ENCODE assay signal across 8 mouse cellular contexts in the genomic region with DNA sequence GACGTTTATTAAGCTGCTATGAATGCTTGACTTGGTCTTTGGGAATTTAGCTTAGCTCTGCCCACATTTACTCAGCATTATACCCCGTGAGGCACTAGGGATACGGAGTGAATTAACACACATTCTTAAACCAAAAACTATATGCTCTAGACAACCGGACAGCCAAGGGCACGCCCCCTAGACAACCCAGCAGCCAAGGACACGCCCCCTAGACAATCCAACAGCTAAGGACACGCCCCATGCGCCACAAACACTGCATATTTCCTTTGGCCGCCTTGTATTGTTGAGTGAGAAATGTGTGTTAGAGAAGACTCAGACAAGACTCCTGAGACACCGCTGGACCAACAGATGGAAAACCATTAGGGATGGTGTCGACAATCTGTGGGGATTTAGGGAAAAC. TPM values are rescaled to one million over a fixed set of nuclear protein-coding genes. Genes with fewer than 3 reads are reported as not detected.
A peak's percentile ranks its signal among the peaks of the same experiment; 100 is the strongest.
DNase-seq lines count a peak whose midpoint lies in the region; ATAC-seq lines count a peak whose summit lies in the region.
"Had no signal": no experiment of that assay in that cellular context is flagged by ENCODE, and none has a peak within 500 bp of the region (broad histone marks: within the 10 kb centered on the region; RNA-seq: fewer than 3 reads in every experiment).

No protein-coding gene starts in this region.

- DNase-seq in heart, postnatal 14 days, result peak; percentile 9 to 20
- peak; percentile 46 to 52 for DNase-seq in lung, postnatal 4 days
- peak; percentile 18 for DNase-seq in yolk sac, embryonic 10.5 days (ENCODE audit: low spot score)
- DNase-seq in right cerebral cortex, postnatal 25 days, result no peak
- no peak for DNase-seq in layer of hippocampus, postnatal 25 days (ENCODE audit: extremely low spot score in 1 of 2, low spot score in 1 of 2)
- DNase-seq: kidney, postnatal 10 days had no signal

- H3K27me3 ChIP-seq in neural tube, embryonic 12.5 days (replicated peaks), result no peaks in the 10 kb centered on the region
- H3K27me3 ChIP-seq in neural tube, embryonic 15.5 days (replicated peaks), result no peaks in the 10 kb centered on the region

- H3K9ac ChIP-seq in neural tube, embryonic 12.5 days, result no peak overlapping the region
- H3K9ac ChIP-seq in neural tube, embryonic 15.5 days (replicated peaks), result no peak overlapping the region

- no peak overlapping the region for H3K4me3 ChIP-seq in neural tube, embryonic 12.5 days
- H3K4me3 ChIP-seq in neural tube, embryonic 15.5 days (replicated peaks), result no peak overlapping the region

- intact Hi-C loops in heart, postnatal 14 days (cut with DNase I), result no loop called here

- H3K9me3 ChIP-seq in neural tube, embryonic 12.5 days, result no peaks in the 10 kb centered on the region
- H3K9me3 ChIP-seq in neural tube, embryonic 15.5 days (replicated peaks), result no peaks in the 10 kb centered on the region

- peak; percentile 78 for ATAC-seq in neural tube, embryonic 12.5 days (ENCODE audit: low FRiP score, low read depth)
- ATAC-seq in neural tube, embryonic 15.5 days (ENCODE audit: low FRiP score), result no peak

- 0 out of 2 replicates have a peak overlapping the region, but pooled peaks have one; percentile 8 for H3K4me2 ChIP-seq in neural tube, embryonic 12.5 days (replicated peaks)
- H3K4me2 ChIP-seq in neural tube, embryonic 15.5 days, result no peak overlapping the region

- H3K36me3 ChIP-seq in neural tube, embryonic 12.5 days, result no peaks in the 10 kb centered on the region
- no peaks in the 10 kb centered on the region for H3K36me3 ChIP-seq in neural tube, embryonic 15.5 days

- 60% methylated on average over 11 of the region's 11 CpGs for WGBS in neural tube, embryonic 12.5 days
- whole genome bisulfite sequencing in neural tube, embryonic 15.5 days, result 67% methylated on average over 11 of the region's 11 CpGs

- peaks cover 8% of the 10 kb centered on the region for H3K4me1 ChIP-seq in neural tube, embryonic 12.5 days
- H3K4me1 ChIP-seq in neural tube, embryonic 15.5 days, result peaks cover 6% of the 10 kb centered on the region

- H3K27ac ChIP-seq in neural tube, embryonic 12.5 days, result no peak overlapping the region
- H3K27ac ChIP-seq in neural tube, embryonic 15.5 days (replicated peaks), result no peak overlapping the region

RNA-seq across cellular contexts. Expression of gene St6galnac5, which starts 39.1 kb away (rescaled TPM):
- 9.9 and 12.8 TPM in 2 replicates for polyA plus RNA-seq in neural tube, embryonic 12.5 days (2016; fragmentation: Nextera tagmentation; extraction: Ambion mirVana)
- polyA plus RNA-seq in neural tube, embryonic 15.5 days (2015; fragmentation: Nextera tagmentation; extraction: Ambion mirVana), result 13.4 and 18.5 TPM in 2 replicates
- total RNA-seq in heart, postnatal 14 days (2021), result not detected
- 100 to 1,000 TPM; 116 to 147 TPM for total RNA-seq in layer of hippocampus, postnatal 25 days (2021)

Comparison
In these comparisons a context has a peak if more than half of its experiments do, and no peak if none do; other contexts are left out.
1. DNase-seq: peak in heart, postnatal 14 days (2 of 2), lung, postnatal 4 days (2 of 2) and yolk sac, embryonic 10.5 days (single experiment); none in right cerebral cortex, postnatal 25 days (single experiment) and layer of hippocampus, postnatal 25 days (0 of 2).
2. RNA of gene St6galnac5, which starts 39.1 kb away (total RNA-seq): 116 to 147 TPM in layer of hippocampus, postnatal 25 days; not detected in heart, postnatal 14 days; every median in the first group is over 100 times any median in the second.